In the genomic region with DNA sequence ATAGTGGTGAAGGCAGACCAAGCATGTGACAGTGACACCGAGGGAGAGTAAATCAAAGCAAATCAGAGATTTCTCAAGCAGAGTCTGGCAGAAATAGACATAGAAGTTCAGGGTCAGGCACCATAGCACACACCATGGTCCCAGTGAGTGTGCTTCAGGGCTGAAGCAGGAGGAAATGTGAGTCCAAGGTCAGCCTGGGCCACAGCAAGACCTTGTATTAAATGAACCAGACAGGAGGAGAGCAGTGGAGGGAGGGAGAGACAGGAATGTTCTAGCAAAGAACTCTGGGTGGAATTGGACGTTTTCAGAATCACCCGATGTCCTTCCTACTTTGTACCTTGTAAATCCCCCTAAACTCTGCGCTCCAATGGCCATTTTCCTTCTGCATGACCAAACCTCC, we compare ENCODE assay signal across 14 mouse cellular contexts. TPM values are rescaled to one million over a fixed set of nuclear protein-coding genes. Genes with fewer than 3 reads are reported as not detected.
DNase-seq lines count a peak whose midpoint lies in the region; ATAC-seq and TF ChIP-seq lines count a peak whose summit lies in the region.
"Had no signal": no experiment of that assay in that cellular context is flagged by ENCODE, and none has a peak within 500 bp of the region (broad histone marks: within the 10 kb centered on the region; RNA-seq: fewer than 3 reads in every experiment).

No protein-coding gene starts in this region.

- peak overlapping the region; percentile 1; the same call in 1 of the 2 replicates for H3K27ac ChIP-seq in heart, embryonic 11.5 days (ENCODE audit: low read depth, low read length)
- no peak overlapping the region for H3K27ac ChIP-seq in kidney, embryonic 14.5 days (ENCODE audit: low read depth, low read length)
- peak overlapping the region; percentile 58; the same call in 1 of the 2 replicates for H3K27ac ChIP-seq in midbrain, postnatal 0 days (ENCODE audit: low read depth, low read length)
- H3K27ac ChIP-seq: liver, embryonic 15.5 days; neural tube, embryonic 12.5 days had no signal

- no peak overlapping the region for H3K4me2 ChIP-seq in heart, embryonic 11.5 days
- no peak overlapping the region for H3K4me2 ChIP-seq in kidney, embryonic 14.5 days (replicated peaks; ENCODE audit: low read depth, low read length)
- H3K4me2 ChIP-seq in midbrain, postnatal 0 days (ENCODE audit: low read depth, low read length, poor library complexity, severe bottlenecking): no peak overlapping the region
- H3K4me2 ChIP-seq: heart, embryonic 13.5 days; liver, embryonic 15.5 days; neural tube, embryonic 12.5 days had no signal

- DNase-seq in heart, adult 9 months (ENCODE audit: low spot score in 2 of 2): no peak
- DNase-seq in ovary, adult 18-20 months (ENCODE audit: low spot score): peak; percentile 63
- no peak for DNase-seq in ovary, postnatal 10 days (ENCODE audit: low spot score)
- DNase-seq in midbrain, postnatal 0 days (ENCODE audit: low spot score): no peak
- DNase-seq in T-cell, adult 2 months (ENCODE audit: low spot score): no peak
- DNase-seq in cerebellum, adult 11-12 months: no peak
- DNase-seq: B cell, adult 2 months; cerebellum, adult 11 months had no signal

- 71% methylated on average over 4 of the region's 4 CpGs for WGBS in heart, embryonic 11.5 days (ENCODE audit: insufficient replicate concordance)
- 55% methylated on average over 4 of the region's 4 CpGs for WGBS in kidney, embryonic 14.5 days
- WGBS in midbrain, postnatal 0 days: 58% methylated on average over 4 of the region's 4 CpGs

- H3K9me3 ChIP-seq in heart, embryonic 11.5 days (replicated peaks; ENCODE audit: control insufficient read depth, low read length): no peaks in the 10 kb centered on the region
- no peaks in the 10 kb centered on the region for H3K9me3 ChIP-seq in kidney, embryonic 14.5 days (ENCODE audit: control insufficient read depth, low read length)
- H3K9me3 ChIP-seq in midbrain, postnatal 0 days (ENCODE audit: low read length): no peaks in the 10 kb centered on the region
- H3K9me3 ChIP-seq: heart, embryonic 13.5 days; liver, embryonic 15.5 days; neural tube, embryonic 12.5 days had no signal

- no peaks in the 10 kb centered on the region for H3K36me3 ChIP-seq in heart, embryonic 11.5 days (ENCODE audit: control insufficient read depth, insufficient read depth, low read length)
- H3K36me3 ChIP-seq in kidney, embryonic 14.5 days (ENCODE audit: control insufficient read depth, insufficient read depth, low read length): no peaks in the 10 kb centered on the region
- no peaks in the 10 kb centered on the region for H3K36me3 ChIP-seq in midbrain, postnatal 0 days (ENCODE audit: insufficient read depth, low read length)
- H3K36me3 ChIP-seq: heart, embryonic 13.5 days; liver, embryonic 15.5 days; neural tube, embryonic 12.5 days had no signal

- no peak overlapping the region for H3K4me3 ChIP-seq in heart, embryonic 11.5 days (ENCODE audit: low read depth, low read length)
- H3K4me3 ChIP-seq in kidney, embryonic 14.5 days (ENCODE audit: low read length): no peak overlapping the region
- H3K4me3 ChIP-seq in midbrain, postnatal 0 days (ENCODE audit: low read depth, low read length): no peak overlapping the region
- H3K4me3 ChIP-seq: heart, embryonic 13.5 days; liver, embryonic 15.5 days; neural tube, embryonic 12.5 days had no signal

- ATAC-seq in heart, embryonic 11.5 days (replicated peaks; ENCODE audit: insufficient number of reproducible peaks, low FRiP score, low TSS enrichment): no peak
- 0 out of 2 replicates have a peak, but pooled peaks have one; percentile 52 for ATAC-seq in kidney, embryonic 14.5 days (ENCODE audit: low FRiP score, low TSS enrichment)
- ATAC-seq in midbrain, postnatal 0 days (ENCODE audit: low FRiP score): no peak

- H3K9ac ChIP-seq in heart, embryonic 11.5 days (ENCODE audit: low read depth, low read length): no peak overlapping the region
- H3K9ac ChIP-seq in kidney, embryonic 14.5 days (ENCODE audit: low read depth, low read length): no peak overlapping the region
- no peak overlapping the region for H3K9ac ChIP-seq in midbrain, postnatal 0 days (replicated peaks; ENCODE audit: low read length, poor library complexity, severe bottlenecking)
- H3K9ac ChIP-seq: liver, embryonic 15.5 days; neural tube, embryonic 12.5 days had no signal

- 0 out of 2 replicates have a peak, but pooled peaks cover 2% of the 10 kb centered on the region for H3K4me1 ChIP-seq in heart, embryonic 11.5 days (ENCODE audit: control insufficient read depth, insufficient read depth, low read length)
- H3K4me1 ChIP-seq in kidney, embryonic 14.5 days (ENCODE audit: control insufficient read depth, insufficient read depth, low read length): 0 out of 2 replicates have a peak, but pooled peaks cover 5% of the 10 kb centered on the region
- H3K4me1 ChIP-seq in midbrain, postnatal 0 days (ENCODE audit: insufficient read depth, low read length): peaks cover 4% of the 10 kb centered on the region; the same call in 1 of the 2 replicates
- H3K4me1 ChIP-seq: liver, embryonic 15.5 days; neural tube, embryonic 12.5 days had no signal

- TF ChIP-seq CTCF in midbrain, postnatal 0 days (IDR thresholded peaks at IDR 0.05): no peak

- H3K27me3 ChIP-seq in heart, embryonic 11.5 days (ENCODE audit: control insufficient read depth, insufficient read depth, low read length): no peaks in the 10 kb centered on the region
- H3K27me3 ChIP-seq in kidney, embryonic 14.5 days (ENCODE audit: control insufficient read depth, insufficient read depth, low read length): no peaks in the 10 kb centered on the region
- H3K27me3 ChIP-seq in midbrain, postnatal 0 days (ENCODE audit: insufficient read depth, low read length): no peaks in the 10 kb centered on the region
- H3K27me3 ChIP-seq: heart, embryonic 13.5 days; liver, embryonic 15.5 days; neural tube, embryonic 12.5 days had no signal

RNA-seq across cellular contexts. Expression of gene Zfp366, which starts 21.6 kb away (rescaled TPM):
- 0.11 and 0.25 TPM in 2 replicates for polyA plus RNA-seq in heart, embryonic 11.5 days (2014; fragmentation: Nextera tagmentation; extraction: Ambion mirVana)
- polyA plus RNA-seq in kidney, embryonic 14.5 days (2014; fragmentation: Nextera tagmentation; extraction: Ambion mirVana): 0.83 and 1.6 TPM in 2 replicates
- 1.9 TPM in 2 replicates for total RNA-seq in midbrain, postnatal 0 days (2014; rRNA removed)
- polyA plus RNA-seq in midbrain, postnatal 0 days (2015; fragmentation: Nextera tagmentation; extraction: Ambion mirVana): 0.30 and 0.42 TPM in 2 replicates
- total RNA-seq: MEL had no signal
